Mouse (Mus musculus): ENCODE results near the gene Cdh3.

Cdh3 gene

DNA sequence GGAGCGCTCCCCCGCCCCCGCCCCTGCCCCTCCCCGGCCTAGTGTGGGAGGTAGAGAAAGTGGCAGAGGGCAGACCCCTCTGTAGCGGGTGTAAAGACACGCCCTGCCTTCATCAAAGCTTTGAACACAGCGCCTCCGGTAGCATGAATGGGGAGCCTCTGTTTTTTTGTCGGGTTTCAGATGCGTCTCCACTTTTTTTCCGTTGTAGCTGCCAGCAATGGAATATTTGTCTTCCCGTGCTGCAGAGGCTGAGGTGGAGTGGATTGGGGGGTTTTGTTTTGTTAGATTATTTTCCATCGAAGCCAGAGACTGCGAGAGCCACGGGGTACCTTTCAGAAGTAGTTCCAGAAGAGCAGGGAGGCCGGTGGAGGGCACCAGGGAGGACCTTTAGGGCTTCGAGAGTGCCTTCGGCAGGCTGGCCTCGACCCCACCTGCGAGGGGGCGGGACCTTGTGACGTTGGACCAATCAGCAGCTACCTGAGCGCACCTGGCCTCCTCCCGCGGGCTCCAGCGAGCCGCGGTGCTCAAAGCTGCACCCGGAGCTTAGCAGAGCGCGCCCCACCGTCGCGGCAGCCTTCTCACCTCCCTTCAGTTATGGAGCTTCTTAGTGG, at the start of gene Cdh3:
Cdh3 (plus strand) TSS at position 527 of the 611 bp plus-strand sequence.
- no peak for DNase-seq (ENCODE audit: low spot score in 2 of 2)

DNA sequence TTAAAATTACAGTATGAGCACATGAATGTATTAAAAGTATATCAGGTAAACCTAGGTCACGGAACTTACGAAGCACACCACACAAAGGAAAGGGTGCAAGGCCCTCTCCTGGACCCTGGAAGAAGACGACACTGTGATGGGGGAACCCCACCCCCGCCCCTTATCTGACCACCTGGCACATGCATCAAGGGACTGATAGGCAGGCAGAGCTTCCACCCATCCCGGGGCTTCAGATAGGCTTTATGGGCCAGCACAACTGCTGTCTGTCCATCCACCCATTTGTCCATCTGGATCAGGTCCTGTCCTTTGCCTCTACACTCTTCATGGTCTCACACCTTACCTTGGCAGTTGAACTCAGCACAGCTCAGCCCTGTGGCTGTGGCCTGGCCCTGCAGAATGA, 48.6 kb upstream of the Cdh3 start:
- no peak for DNase-seq (ENCODE audit: low spot score in 2 of 2)

DNA sequence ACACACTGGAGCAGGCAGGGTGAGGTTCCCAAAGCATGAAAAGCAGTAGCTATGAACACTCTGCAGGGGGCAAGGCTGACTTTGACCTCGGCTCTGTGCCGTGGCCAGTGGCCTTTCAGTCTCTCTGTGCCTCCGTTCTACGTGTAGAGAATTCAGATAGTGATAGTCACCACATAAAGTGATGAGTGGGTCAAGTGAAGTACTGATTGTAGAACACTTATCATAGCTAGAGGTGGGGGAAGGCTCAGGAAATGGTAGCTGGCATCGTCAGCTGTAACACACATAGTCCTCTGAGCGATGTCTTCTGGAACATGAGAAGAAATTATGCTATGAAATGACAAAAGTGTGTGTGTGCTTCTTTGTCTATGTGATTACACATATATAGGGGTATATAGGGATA, 46.9 kb upstream of the Cdh3 start:
- no peak for DNase-seq (ENCODE audit: low spot score in 2 of 2)

DNA sequence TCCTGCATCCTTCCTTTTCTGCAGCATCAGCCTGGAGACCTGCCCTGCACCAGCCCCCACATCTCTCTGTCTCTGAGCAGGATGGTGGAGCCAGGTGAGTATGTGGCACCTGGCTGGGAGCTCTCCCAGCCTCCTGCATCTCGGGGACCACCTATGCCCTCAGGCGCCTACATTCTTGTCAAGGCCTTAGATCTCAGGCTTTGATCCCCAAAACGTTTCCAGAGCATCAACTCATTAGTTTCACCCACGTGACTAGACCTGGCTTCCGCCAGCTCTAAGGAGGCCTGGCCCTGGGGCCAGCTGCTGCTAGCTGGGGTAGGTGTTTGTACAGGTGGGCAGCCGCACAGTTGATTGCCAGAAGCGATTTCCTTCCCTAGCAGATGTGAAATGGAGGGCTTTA, 41.2 kb upstream of the Cdh3 start:
- no peak for DNase-seq (ENCODE audit: low spot score in 2 of 2)

DNA sequence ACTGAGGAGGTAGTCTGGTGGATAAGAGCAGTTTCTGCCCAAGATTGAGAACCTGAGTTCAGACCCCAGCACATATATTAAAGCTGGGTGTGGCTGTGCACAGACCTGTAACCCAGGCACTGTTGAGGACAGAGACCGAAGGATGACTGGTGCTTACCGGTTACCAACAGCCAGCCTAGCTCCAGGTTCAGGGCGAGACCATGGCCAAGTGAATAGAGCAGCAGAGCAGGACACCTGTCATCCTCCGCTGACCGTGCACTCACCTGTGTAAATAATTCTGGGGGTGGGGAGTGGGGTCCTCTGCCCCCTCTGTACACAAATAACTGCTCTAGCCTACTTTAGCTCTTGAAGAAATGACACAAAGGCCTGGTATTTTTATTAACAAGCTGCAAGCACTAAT, 36.7 kb upstream of the Cdh3 start:
- DNase-seq (ENCODE audit: low spot score in 2 of 2), result no peak

DNA sequence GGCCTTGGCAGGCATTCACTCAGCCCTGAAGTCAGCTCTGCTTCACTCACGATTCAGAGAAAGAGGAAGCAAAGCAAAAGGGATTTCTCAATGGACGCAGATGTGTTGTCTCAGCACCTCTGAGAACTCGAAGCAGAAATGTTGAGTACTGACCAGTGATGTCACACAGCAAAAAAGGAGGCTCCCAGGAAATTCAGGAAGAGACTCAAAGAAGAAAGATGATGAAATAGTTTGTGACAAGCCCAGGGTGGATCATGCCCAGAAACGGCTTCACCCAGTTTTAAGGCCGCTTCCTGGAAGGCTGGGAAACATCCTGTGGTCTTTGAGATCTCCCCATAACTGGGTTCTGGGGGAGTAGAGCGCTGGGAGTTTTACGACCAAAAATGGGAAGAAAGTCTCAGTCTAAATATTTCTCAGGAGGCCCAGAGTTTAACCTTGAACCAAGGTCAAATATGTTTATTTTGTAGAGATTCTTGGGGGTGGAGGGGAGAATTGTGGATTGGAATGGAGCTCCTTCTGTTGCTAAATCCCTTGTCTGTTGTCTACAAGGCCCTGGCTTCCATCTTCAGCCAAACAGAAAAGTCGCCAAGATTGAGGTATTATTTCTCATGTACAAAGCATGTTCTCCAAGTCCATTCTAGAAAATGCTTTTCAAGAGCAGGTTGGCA, 10.5 kb upstream of the Cdh3 start, which contains the start of gene 6030452D12Rik:
6030452D12Rik (plus strand) TSS at position 505 of the 668 bp plus-strand sequence.
- DNase-seq (ENCODE audit: low spot score in 2 of 2), result no peak

DNA sequence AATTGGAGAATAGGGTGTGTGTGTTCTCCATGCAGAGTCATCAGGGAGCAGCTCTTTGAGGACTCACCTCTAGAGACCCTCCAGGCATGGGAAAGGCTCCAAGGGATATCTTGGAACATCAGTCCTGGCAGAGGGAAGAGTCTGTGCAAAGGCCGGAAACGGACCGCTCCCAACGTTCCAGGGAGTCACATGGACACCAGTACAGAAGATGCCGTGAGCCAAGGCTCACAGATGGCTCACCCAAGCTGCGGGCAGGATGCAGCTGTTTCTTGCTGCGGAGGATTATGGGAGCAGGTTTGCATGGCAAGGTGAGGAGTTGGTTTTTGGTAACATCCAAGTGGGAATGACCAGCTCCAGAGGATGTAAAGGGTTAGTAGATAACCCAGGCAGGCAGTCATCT, 6.5 kb upstream of the Cdh3 start:
- no peak for DNase-seq (ENCODE audit: low spot score in 2 of 2)

DNA sequence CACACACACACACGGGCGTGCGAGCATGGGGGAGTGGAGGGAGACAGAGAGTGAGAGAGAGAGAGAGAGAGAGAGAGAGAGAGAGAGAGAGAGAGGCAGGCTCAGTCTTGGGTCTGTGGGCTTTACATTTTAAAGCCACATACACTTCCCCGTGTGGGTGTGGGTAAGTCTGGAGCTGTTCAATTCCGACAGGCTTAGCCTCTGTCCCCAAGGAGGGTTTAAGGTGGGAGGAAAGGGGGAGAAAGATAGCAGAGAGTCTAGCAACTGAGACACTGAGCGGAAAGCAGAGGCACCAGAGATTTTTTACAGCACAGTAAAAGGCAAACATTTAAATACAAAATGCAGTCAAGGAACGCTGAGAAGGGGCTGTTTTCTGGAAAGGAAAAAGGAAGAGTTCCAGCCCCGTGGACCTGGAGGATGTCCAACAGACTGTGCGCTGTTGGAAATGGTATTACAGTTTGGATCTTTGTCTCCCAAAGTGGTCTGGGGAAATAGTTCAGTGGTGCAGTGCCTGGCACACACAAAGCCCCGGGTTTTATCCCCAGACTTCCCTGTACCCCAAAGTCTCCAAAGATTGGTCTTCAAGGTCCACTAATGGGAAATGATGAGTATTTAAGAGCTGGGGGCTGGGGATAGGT, 5.2 kb upstream of the Cdh3 start:
- no peak for DNase-seq (ENCODE audit: low spot score in 2 of 2)

DNA sequence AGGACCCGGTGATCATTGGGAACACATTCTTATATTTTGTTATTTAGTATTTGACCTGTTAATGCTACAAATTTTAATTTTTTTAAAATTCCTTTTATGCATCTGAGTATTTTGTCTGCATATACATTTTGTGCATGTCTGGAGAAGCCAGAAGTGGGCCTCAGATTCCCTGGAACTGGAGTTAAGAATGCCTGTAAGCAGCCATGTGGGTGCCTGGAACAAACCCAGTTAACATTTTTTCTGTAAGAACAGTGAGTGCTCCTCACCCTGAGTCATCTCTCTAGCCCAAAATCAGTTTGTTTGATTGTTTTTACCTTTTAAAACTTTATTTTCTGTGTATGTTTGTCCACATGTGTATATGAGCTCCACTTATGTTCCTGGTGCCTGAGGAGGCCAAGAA, 4.6 kb upstream of the Cdh3 start:
- no peak for DNase-seq (ENCODE audit: low spot score in 2 of 2)

DNA sequence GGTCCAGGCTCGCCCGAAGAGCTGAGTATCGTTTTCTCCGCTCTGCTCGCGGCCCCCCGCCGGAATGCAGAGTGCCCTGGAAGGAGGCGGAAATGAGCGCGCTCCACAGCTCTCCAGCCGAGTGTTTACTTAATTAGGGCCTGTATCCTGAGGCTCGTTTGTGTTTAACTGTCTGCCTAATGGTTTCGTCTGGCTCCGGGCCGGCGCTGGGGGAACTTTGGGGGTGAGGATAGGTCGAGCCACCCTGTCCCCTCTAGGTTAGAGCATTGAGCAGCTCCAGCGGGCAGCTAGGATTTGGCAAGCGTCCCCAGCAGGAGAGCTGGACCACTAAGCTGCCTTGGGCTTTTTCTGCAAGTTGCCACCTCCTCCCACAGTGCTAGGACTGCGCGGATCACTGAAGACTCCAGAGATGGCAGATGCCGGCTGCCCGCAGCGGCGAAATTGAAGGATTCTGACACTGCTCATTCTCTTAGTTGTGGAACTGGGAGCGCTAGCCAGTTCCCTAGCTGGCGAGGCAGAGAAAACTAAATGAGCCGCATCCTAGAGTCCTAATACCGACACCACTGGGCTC, 2.8 kb upstream of the Cdh3 start:
- no peak for DNase-seq (ENCODE audit: low spot score in 2 of 2)

DNA sequence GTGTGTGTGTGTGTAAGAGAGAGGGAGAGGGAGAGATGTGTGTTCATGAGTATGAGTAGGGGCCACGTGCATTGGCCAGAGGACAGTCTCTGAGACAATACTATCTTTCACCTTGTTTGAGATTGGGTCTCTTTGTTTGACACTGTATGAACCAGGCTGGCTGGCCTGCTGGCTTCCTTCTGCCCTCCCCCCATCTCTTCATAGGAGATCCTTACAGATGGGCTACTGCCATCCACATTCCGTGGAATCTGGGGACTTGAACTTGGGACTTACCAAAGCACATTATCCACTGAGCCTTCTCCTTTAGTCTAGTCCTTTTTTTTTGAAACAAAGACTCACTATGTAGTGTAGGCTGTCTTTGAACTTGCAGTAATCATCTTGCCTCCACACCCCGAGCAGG, 2.2 kb upstream of the Cdh3 start:
- no peak for DNase-seq (ENCODE audit: low spot score in 2 of 2)

DNA sequence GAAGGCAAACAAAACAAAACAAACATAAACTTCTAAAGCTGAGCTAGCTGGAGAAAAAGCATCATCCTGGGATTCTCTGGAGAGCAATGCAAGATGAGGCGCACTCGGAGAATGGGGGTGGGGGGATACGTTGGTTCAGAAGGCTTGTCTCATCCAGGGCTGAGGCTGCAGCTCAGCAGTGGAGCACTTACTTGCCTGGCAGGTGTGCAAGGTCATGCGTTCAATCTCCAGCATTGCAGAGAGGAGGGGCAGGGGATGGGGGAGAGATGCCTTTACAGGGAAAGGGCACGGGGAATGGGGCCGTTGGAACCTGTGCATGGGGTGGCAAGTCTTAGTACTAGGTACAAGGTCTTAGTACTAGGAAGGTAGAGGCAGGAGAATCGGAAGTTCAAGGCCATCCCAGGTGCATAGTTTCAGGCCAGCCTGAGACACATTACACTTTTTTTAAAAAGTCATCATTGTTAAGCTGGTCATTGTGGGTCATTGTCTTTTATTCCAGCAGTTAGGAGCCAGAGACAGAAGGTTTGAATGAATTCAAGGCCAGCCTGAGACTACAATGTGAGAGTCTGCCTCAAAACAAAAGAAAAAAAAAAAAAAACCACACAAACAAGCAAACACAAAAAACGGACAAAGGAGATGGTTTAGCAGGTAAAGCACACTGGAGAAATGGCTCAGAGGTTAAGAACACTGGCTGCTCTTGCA, 1.5 kb upstream of the Cdh3 start:
- DNase-seq (ENCODE audit: low spot score in 2 of 2), result no peak

DNA sequence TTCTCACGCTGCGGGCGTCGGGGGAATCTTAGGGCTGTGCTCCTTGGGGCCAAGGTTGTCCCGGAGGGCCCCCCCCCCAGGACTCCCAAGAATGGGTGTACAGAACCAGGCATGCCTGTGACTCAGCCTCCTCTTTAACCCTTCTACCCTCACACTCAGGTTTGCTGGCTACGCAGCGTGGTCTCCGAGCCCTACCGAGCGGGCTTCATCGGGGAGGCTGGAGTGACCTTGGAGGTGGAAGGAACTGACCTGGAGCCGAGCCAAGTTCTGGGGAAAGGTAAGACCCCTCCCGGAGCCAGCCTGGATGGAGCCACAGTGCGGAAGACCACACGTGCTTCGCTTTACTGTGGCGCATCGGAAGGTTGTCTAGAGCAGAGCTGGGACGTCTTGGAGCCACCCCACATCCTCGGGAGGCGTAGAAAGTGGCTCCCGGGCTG, 392 bp downstream of the Cdh3 start:
- no peak for DNase-seq (ENCODE audit: low spot score in 2 of 2)

DNA sequence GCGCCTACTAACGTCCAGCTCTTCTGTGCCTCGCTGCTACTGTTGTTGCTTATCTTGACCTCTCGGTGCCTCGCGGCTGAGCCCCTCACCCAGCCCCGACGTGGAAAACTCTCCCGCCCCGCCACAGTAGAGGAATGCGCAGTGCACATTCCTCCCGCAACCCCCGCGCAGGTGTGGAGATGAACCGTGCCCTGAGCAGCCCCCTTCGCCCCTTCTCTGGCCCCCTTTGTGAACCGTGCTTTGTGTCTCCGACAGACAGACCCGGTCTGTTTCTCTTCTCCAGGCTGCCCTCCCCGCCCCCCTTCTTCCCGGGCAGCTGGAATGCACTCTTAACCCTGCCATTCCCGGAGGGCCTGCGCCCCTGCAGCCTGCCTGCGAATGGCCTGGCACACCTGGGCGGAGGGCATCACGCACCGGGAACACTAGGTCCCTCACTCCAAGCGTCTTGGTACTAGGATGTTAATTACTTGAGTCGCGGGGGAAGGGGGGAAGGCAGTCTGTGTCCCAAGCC, 895 bp downstream of the Cdh3 start:
- no peak for DNase-seq (ENCODE audit: low spot score in 2 of 2)

DNA sequence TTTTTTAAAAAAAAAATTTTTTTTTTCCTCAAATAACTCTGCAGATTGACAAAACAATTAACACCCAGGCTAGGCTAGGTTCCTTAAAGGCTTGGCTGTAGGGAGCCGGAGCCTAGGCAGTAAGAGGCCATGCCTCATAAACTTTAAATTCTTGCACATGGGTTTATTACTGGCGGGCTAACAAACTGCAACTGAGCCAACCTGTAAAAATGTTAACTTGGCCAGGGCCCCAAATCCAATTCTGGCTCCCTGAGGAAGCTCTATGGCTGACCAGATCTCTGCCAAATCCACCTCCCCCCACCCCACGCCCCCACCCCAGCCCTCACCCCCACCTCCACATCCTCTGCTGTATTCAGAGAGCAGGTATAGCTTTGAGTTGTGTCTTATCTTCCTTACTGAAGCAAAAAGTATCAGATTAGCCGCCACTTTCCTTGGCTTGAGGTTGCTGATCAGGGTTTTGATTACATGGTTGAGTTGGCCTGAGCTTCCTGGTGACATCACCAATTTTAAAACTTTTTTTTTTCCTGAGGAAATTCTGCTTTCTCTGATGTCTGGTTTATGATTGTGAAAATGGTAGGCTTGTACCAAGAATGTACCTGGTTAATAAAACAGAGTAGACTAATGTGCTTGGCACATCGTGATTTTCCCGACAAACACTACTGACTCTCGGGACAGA, 1.9 kb downstream of the Cdh3 start:
- DNase-seq (ENCODE audit: low spot score in 2 of 2), result no peak

DNA sequence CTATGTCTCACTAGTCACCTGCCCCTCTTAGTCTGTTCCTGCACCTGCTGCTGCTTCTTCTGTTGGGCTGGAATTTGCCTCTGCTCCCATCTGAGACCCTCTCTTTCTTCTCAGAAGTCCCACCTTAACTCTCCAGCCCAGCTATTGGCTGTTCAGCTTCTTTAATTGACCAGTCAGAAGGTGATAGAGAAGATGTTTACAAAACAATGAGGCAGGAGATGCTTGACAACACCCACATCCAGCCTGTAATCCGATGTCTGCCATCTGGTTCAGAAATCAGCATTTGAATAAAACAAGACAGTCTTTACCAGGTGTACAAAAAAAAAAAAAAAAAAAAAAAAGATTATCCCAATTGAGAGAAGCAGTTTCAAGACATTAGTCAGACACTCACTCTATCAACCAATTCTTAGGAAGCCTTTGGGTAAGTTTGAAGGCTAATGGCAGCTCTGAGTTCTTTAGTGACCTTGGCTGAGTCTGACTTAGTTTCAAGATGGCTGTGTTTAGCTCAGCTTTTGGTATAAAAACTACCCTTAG, 5.3 kb downstream of the Cdh3 start:
- no peak for DNase-seq (ENCODE audit: low spot score in 2 of 2)

DNA sequence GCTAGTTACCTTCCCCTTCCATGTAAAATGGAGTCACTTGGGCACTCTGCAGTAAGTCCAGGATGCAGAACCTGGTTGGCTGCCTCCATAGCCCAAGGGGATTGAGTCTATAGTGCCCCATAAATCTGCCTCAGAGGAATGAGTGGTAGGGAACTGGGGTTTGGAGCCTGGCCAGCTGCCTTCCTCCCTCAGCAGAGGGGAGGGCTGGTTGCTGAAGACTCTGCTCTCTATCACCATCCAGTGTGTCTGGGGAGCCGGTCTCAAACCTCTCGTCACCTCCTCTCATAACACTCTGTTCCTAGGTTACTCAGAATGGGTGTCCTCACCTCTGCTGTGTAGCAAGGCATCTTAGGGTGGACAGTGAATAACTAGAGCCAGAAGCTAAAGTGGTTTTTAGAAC, 5.9 kb downstream of the Cdh3 start:
- DNase-seq (ENCODE audit: low spot score in 2 of 2), result no peak

DNA sequence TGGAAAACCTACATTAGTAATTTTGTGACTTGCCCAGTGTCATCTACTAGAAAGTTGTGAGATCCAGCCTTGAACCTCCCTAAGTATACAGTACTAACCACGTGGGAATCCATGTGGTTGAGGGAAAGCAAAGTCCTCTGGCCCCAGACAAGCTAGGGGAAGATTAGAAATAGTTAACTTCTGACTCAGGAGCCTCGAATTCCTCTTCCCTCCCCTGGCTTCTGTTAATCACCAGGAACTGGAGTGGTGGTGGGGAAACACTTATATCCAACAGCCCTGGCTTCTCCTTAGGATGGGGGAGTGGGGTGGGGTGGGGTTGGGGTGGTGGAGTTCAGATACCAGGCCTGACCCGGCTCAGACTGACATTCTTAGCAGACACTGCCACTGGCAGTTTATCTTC, 8.1 kb downstream of the Cdh3 start:
- no peak for DNase-seq (ENCODE audit: low spot score in 2 of 2)

DNA sequence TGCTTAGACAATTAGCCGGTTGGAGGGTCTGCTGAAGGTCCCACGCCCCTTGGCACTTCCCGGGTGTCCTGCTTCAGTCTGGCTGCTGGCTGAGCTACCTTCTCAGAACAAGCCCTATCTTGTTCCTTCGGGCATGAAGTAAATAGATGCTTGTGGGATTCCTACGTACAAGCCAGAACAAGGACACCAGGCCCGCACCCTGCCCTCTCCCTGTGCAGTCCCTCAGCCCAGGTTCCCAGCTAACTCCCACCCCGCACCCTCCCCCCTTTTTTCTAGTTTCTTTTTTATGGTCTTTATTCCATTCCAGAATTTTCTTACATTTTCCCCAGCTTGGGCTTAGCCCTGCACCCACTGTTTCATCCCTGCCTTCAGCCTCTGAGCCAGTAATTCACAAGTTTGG, 9.9 kb downstream of the Cdh3 start:
- DNase-seq (ENCODE audit: low spot score in 2 of 2), result no peak

DNA sequence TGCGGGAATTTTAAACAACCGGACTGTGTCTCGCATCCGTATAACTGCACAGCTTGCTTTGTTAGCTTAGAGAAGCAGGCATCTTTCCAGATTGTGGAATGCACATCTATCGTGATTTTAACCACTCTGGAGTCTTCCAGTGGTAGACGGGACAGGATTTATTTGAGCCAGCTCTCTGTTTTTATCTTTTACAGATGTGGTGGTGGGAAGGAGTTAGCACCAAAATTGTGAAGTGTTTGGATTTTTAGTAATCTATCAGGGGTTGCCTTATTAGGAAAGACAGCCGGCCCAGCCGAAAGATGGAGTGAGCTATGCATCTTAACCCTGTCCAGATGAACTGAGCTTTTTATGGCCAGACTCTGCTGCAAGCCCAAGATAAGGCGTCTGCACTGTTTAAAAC, 11.2 kb downstream of the Cdh3 start:
- no peak for DNase-seq (ENCODE audit: low spot score in 2 of 2)

DNA sequence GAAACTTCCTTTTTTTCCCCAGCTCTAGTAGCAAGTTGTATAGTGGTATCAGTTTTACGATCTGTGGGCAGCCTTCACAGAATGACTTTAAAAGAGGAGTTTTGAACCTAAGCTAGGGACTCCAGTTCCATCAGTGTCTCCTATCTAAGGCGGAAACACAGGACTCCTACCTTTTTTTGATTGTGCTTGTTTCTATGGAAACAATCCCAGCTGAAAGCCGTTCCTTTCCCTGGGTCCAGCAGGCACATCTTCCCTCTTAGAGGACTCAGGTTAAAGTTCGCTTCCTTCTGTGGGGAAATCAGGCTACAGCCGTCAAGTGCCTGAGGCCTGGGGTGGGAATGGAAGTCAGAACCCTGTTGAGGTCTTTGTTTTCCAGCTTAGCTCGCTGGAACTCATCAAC, 16.0 kb downstream of the Cdh3 start:
- no peak for DNase-seq (ENCODE audit: low spot score in 2 of 2)
